Mouse (Mus musculus) R1 (cell line): ENCODE measurements around the gene Uba5.

ENCODE experiments used
- DNase-seq: peaks from one replicate; pipeline ENCODE4 v3.0.0-alpha.2; 2018; ENCODE audit warnings: low read depth, low spot score

Gene Uba5

GRCm38 (mm10) chr9:104062430-104063243, at the start of gene Uba5:
TSS of gene Uba5 (minus strand) at chr9:104063134.
- no peak for DNase-seq

GRCm38 (mm10) chr9:104109151-104109550, 46.2 kb upstream of the Uba5 start:
- DNase-seq: no peak

- no peak for DNase-seq
These were observed 45.7 kb upstream of the Uba5 start for GRCm38 (mm10) chr9:104108571-104109143.

- DNase-seq: no peak
These were observed 44.5 kb upstream of the Uba5 start for GRCm38 (mm10) chr9:104107482-104107881.

- no peak for DNase-seq
These were observed 44.0 kb upstream of the Uba5 start for GRCm38 (mm10) chr9:104106930-104107329.

- peak; percentile 17 for DNase-seq
These were observed 42.1 kb upstream of the Uba5 start for GRCm38 (mm10) chr9:104104986-104105385.

- peak; percentile 82 for DNase-seq
These were observed 40.0 kb upstream of the Uba5 start for GRCm38 (mm10) chr9:104102901-104103300.

- DNase-seq: no peak
These were observed 39.4 kb upstream of the Uba5 start for GRCm38 (mm10) chr9:104102301-104102700.

GRCm38 (mm10) chr9:104101458-104101857, 38.5 kb upstream of the Uba5 start:
- no peak for DNase-seq

GRCm38 (mm10) chr9:104100822-104101221, 37.9 kb upstream of the Uba5 start:
- DNase-seq: no peak

- DNase-seq: peak; percentile 87
These were observed 36.1 kb upstream of the Uba5 start for GRCm38 (mm10) chr9:104099060-104099459.

GRCm38 (mm10) chr9:104098256-104098655, 35.3 kb upstream of the Uba5 start:
- no peak for DNase-seq

- DNase-seq: no peak
These were observed 30.0 kb upstream of the Uba5 start for GRCm38 (mm10) chr9:104092945-104093344.

GRCm38 (mm10) chr9:104088555-104088954, 25.6 kb upstream of the Uba5 start:
- DNase-seq: peak; percentile 63

- peak; percentile 44 for DNase-seq
These were observed 22.9 kb upstream of the Uba5 start for GRCm38 (mm10) chr9:104085730-104086429.

GRCm38 (mm10) chr9:104080038-104080437, 17.1 kb upstream of the Uba5 start:
- DNase-seq: no peak

- peak; percentile 73 for DNase-seq
These were observed 16.4 kb upstream of the Uba5 start for GRCm38 (mm10) chr9:104079379-104079778.

- no peak for DNase-seq
These were observed 15.8 kb upstream of the Uba5 start for GRCm38 (mm10) chr9:104078780-104079179.

- peak; percentile 62 for DNase-seq
These were observed 12.9 kb upstream of the Uba5 start for GRCm38 (mm10) chr9:104075808-104076207.

- DNase-seq: no peak
These were observed 8.1 kb upstream of the Uba5 start for GRCm38 (mm10) chr9:104070863-104071604.

GRCm38 (mm10) chr9:104070241-104070640, 7.3 kb upstream of the Uba5 start:
- no peak for DNase-seq

GRCm38 (mm10) chr9:104064571-104064970, 1.6 kb upstream of the Uba5 start:
- no peak for DNase-seq
